Mouse (Mus musculus) CH12.LX (cell line): ENCODE measurements around the gene Spx. TPM values are rescaled to one million over a fixed set of nuclear protein-coding genes. Genes with fewer than 3 reads are reported as not detected.

Experiments
- DNase-seq: peaks from one replicate; pipeline ENCODE4 v3.0.0-alpha.2; 2013; ENCODE audit errors: extremely low read depth
- H3K27ac ChIP-seq: 2 replicates; pipeline ENCODE4 v1.5.1; 2012; ENCODE audit warnings: low read depth, mild to moderate bottlenecking, control low read depth, moderate library complexity; ENCODE audit not compliant: insufficient read depth
- H3K27me3 ChIP-seq: replicated peaks from 2 replicates; pipeline ENCODE3; 2012; ENCODE audit warnings: inconsistent platforms
- H3K36me3 ChIP-seq, 2 experiments: replicated peaks in 1 of 2; 2 replicates each; pipeline versions ENCODE3 to v1.6.1; 2012; ENCODE audit warnings: inconsistent platforms in 1 of 2, low read length in 1 of 2, mild to moderate bottlenecking in 1 of 2, mixed read lengths in 1 of 2, moderate library complexity in 1 of 2; ENCODE audit not compliant: control insufficient read depth in 1 of 2, insufficient read depth in 1 of 2
- H3K4me1 ChIP-seq, 2 experiments: 2 replicates each; pipeline ENCODE4 v1.6.1; 2012; ENCODE audit warnings: inconsistent platforms in 1 of 2, moderate library complexity in 1 of 2; ENCODE audit not compliant: insufficient read depth in 2 of 2, control insufficient read depth in 1 of 2
- H3K4me2 ChIP-seq: 2 replicates; pipeline ENCODE4 v1.6.1; 2012; ENCODE audit warnings: low read depth, mild to moderate bottlenecking, control low read depth; ENCODE audit not compliant: poor library complexity, insufficient read depth, severe bottlenecking
- H3K4me3 ChIP-seq, 3 experiments: fragments of 150-350 bp in 1 of 3; sonication (generic) in 1 of 3; replicated peaks in 1 of 3; 2 replicates each; pipeline versions ENCODE3 to v1.5.1; 2011 to 2012; ENCODE audit warnings: low read depth in 2 of 3, low read length in 2 of 3, mild to moderate bottlenecking in 2 of 3, moderate library complexity in 2 of 3, control low read depth in 1 of 3, improper control_type of control experiment in 1 of 3, inconsistent platforms in 1 of 3, mixed read lengths in 1 of 3; ENCODE audit not compliant: poor library complexity in 1 of 3
- H3K79me2 ChIP-seq: replicated peaks from 2 replicates; pipeline ENCODE4 v1.6.1; 2012; ENCODE audit warnings: mild to moderate bottlenecking, moderate library complexity; ENCODE audit not compliant: control insufficient read depth, poor library complexity, insufficient read depth, severe bottlenecking; ENCODE audit errors: extremely low read depth
- H3K9ac ChIP-seq: 2 replicates; pipeline ENCODE4 v1.6.1; 2012; ENCODE audit warnings: low read depth, mild to moderate bottlenecking, control low read depth, moderate library complexity; ENCODE audit not compliant: insufficient read depth
- H3K9me3 ChIP-seq: replicated peaks from 2 replicates; pipeline ENCODE3; 2012; ENCODE audit warnings: low read length, inconsistent platforms, mixed read lengths
- BHLHE40 ChIP-seq: IDR thresholded peaks from 2 replicates; pipeline ENCODE4 v1.6.1; 2011; ENCODE audit warnings: mild to moderate bottlenecking, low read depth, low read length, improper control_type of control experiment
- CHD1 ChIP-seq: IDR thresholded peaks from 2 replicates; pipeline ENCODE4 v1.6.1; 2012; ENCODE audit warnings: low read depth, low read length, improper control_type of control experiment, inconsistent platforms
- CTCF ChIP-seq, 2 experiments: IDR thresholded peaks in 1 of 2; conservative IDR thresholded peaks in 1 of 2; 2 replicates each; pipeline ENCODE4 v1.5.1; 2011 to 2012; ENCODE audit warnings: low read depth in 2 of 2, low read length in 2 of 2, improper control_type of control experiment in 1 of 2, inconsistent platforms in 1 of 2, mild to moderate bottlenecking in 1 of 2, moderate library complexity in 1 of 2
- E2F4 ChIP-seq: IDR thresholded peaks from 2 replicates; pipeline ENCODE4 v1.6.1; 2011; ENCODE audit warnings: low read depth, low read length, improper control_type of control experiment; ENCODE audit not compliant: insufficient replicate concordance
- ELF1 ChIP-seq: IDR thresholded peaks from 2 replicates; pipeline ENCODE4 v1.6.1; 2014; ENCODE audit warnings: low read depth, mild to moderate bottlenecking, inconsistent platforms, low read length, improper control_type of control experiment
- EP300 ChIP-seq: IDR thresholded peaks from 2 replicates; pipeline ENCODE4 v1.6.1; 2011; ENCODE audit warnings: low read length, improper control_type of control experiment
- GABPA ChIP-seq: IDR thresholded peaks from 2 replicates; pipeline ENCODE4 v1.6.1; 2012; ENCODE audit warnings: low read depth, low read length, improper control_type of control experiment, inconsistent platforms; ENCODE audit not compliant: insufficient replicate concordance
- HCFC1 ChIP-seq: IDR thresholded peaks from 2 replicates; pipeline ENCODE4 v1.6.1; 2012; ENCODE audit warnings: low read depth, mild to moderate bottlenecking, inconsistent platforms, low read length, improper control_type of control experiment
- MAFK ChIP-seq: IDR thresholded peaks from 2 replicates; pipeline ENCODE4 v1.6.1; 2011; ENCODE audit warnings: low read length, improper control_type of control experiment; ENCODE audit not compliant: insufficient replicate concordance
- MAX ChIP-seq: IDR thresholded peaks from 2 replicates; pipeline ENCODE4 v1.6.1; 2011; ENCODE audit warnings: low read length, improper control_type of control experiment
- MEF2A ChIP-seq: IDR thresholded peaks from 2 replicates; pipeline ENCODE4 v1.6.1; 2014; ENCODE audit warnings: low read depth, mild to moderate bottlenecking, inconsistent platforms, low read length, improper control_type of control experiment, borderline replicate concordance
- MXI1 ChIP-seq: IDR thresholded peaks from 2 replicates; pipeline ENCODE4 v1.6.1; 2011; ENCODE audit warnings: mild to moderate bottlenecking, low read depth, low read length, improper control_type of control experiment
- MYC ChIP-seq: IDR thresholded peaks from 2 replicates; pipeline ENCODE4 v1.6.1; 2011; ENCODE audit warnings: low read depth, mild to moderate bottlenecking, improper control_type of control experiment, low read length
- NELFE ChIP-seq: IDR thresholded peaks from 2 replicates; pipeline ENCODE4 v1.6.1; 2011; ENCODE audit warnings: low read depth, low read length, improper control_type of control experiment
- PAX5 ChIP-seq: IDR thresholded peaks from 2 replicates; pipeline ENCODE4 v1.6.1; 2012; ENCODE audit warnings: low read length, inconsistent platforms, mixed read lengths
- POLR2A ChIP-seq: IDR thresholded peaks from 2 replicates; pipeline ENCODE4 v1.6.1; 2011; ENCODE audit warnings: low read depth, mild to moderate bottlenecking, improper control_type of control experiment, low read length
- RAD21 ChIP-seq: IDR thresholded peaks from 2 replicates; pipeline ENCODE4 v1.6.1; 2011; ENCODE audit warnings: low read depth, mild to moderate bottlenecking, low read length, improper control_type of control experiment, moderate library complexity
- RCOR1 ChIP-seq: conservative IDR thresholded peaks from 2 replicates; pipeline ENCODE4 v1.6.1; 2012; ENCODE audit warnings: low read depth, mild to moderate bottlenecking, inconsistent platforms, low read length, improper control_type of control experiment
- SIN3A ChIP-seq: IDR thresholded peaks from 2 replicates; pipeline ENCODE4 v1.6.1; 2012; ENCODE audit warnings: low read length, improper control_type of control experiment, inconsistent platforms
- SMC3 ChIP-seq: IDR thresholded peaks from 2 replicates; pipeline ENCODE4 v1.6.1; 2011; ENCODE audit warnings: low read depth, low read length, improper control_type of control experiment
- USF1 ChIP-seq: IDR thresholded peaks from 2 replicates; pipeline ENCODE4 v1.6.1; 2014; ENCODE audit warnings: low read depth, mild to moderate bottlenecking, inconsistent platforms, low read length, improper control_type of control experiment
- USF2 ChIP-seq: conservative IDR thresholded peaks from 2 replicates; pipeline ENCODE4 v1.6.1; 2011; ENCODE audit warnings: low read depth, low read length, improper control_type of control experiment
- ZKSCAN1 ChIP-seq: IDR thresholded peaks from 2 replicates; pipeline ENCODE4 v1.6.1; 2012; ENCODE audit warnings: low read depth, inconsistent platforms, low read length, improper control_type of control experiment, borderline replicate concordance
- ZMIZ1 ChIP-seq: IDR thresholded peaks from 2 replicates; pipeline ENCODE4 v1.6.1; 2012; ENCODE audit warnings: low read depth, mild to moderate bottlenecking, inconsistent platforms, low read length, improper control_type of control experiment
- ZNF384 ChIP-seq: IDR thresholded peaks from 2 replicates; pipeline ENCODE4 v1.6.1; 2012; ENCODE audit warnings: low read depth, low read length, improper control_type of control experiment, inconsistent platforms
- dilution Hi-C: fragments of 300-500 bp; cut with MboI; formaldehyde crosslinking; loops from 2 replicates; pipeline ENCODE4 v1.14.3; 2020; ENCODE audit warnings: low sequenced_read_pairs; ENCODE audit not compliant: extremely low pct_unique_long_range_greater_than_20kb, extremely low pct_ligation_motif_present
- in situ Hi-C: fragments of 300-500 bp; cut with MboI; formaldehyde crosslinking; loops from 3 replicates; pipeline ENCODE4 v1.14.3; 2019; ENCODE audit warnings: low sequenced_read_pairs, low pct_ligation_motif_present, low pct_unique_long_range_greater_than_20kb, mixed read lengths
- polyA plus RNA-seq: library from polyadenylated mRNA; unstranded; fragments of >175 nt; gene quantifications from 2 replicates; pipeline ENCODE4 v1.2.1, GENCODE M21; 2012; ENCODE audit warnings: low read depth; ENCODE audit not compliant: insufficient read length
- total RNA-seq, 2 experiments: library from RNA; depleted of rRNA; stranded (reverse); fragments of 300-350 nt in 1 of 2; fragments of >200 nt in 1 of 2; gene quantifications; 2 replicates each; pipeline ENCODE4 v1.2.3; 2012 to 2014

The Spx gene
- total and polyA plus RNA-seq, 3 experiments = 0.16 to 0.51 TPM; not detected in 1

DNA sequence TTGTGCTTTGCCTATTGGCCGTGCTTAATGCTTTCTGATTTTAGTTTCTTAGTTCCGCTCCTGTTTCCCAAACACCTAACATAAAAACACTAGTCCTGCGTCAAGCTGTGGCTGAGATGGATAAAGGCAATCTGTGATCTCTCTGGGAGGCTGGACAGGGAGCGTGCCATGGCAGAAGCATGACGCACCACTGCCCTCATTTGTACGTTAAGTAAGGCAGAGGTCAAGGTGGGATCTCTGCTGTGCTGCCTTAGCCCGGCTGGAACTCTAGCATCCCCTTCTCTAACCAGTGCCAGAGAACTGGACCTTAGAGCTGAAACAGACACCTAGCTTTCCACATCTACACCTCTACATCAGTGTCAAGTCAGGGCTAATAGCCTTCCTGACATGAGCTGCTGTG, 31.6 kb upstream of the Spx start:
- DNase-seq = no peak
- no peak overlapping the region for H3K9ac ChIP-seq
- TF ChIP-seq EP300 (no peak), MAX (no peak), MXI1 (no peak), POLR2A (no peak), RCOR1 (no peak), SMC3 (no peak), ELF1 (no peak)
- no peaks in the 10 kb centered on the region for H3K9me3 ChIP-seq
- H3K4me1 ChIP-seq = peaks cover 0 to 10% of the 10 kb centered on the region in 2 experiments; a peak in 2 of 4 replicates
- no peak overlapping the region for H3K4me2 ChIP-seq
- H3K4me3 ChIP-seq = no peak overlapping the region
- H3K27me3 ChIP-seq = no peaks in the 10 kb centered on the region
- in situ Hi-C loops = no loop called here
- dilution Hi-C loops = no loop called here
- H3K79me2 ChIP-seq = peaks cover 12% of the 10 kb centered on the region
- peaks cover 19 to 69% of the 10 kb centered on the region in 2 experiments for H3K36me3 ChIP-seq
- no peak overlapping the region for H3K27ac ChIP-seq

- dilution Hi-C loops (no loop called here), in situ Hi-C loops (no loop called here)
- H3K36me3 ChIP-seq = peaks cover 5 to 50% of the 10 kb centered on the region in 2 experiments
- no peaks in the 10 kb centered on the region for H3K9me3 ChIP-seq
- H3K79me2 ChIP-seq = peaks cover 35% of the 10 kb centered on the region
- H3K4me3 ChIP-seq = no peak overlapping the region
- peaks cover 3 to 23% of the 10 kb centered on the region in 2 experiments; a peak in 3 of 4 replicates for H3K4me1 ChIP-seq
- DNase-seq = no peak
- no peaks in the 10 kb centered on the region for H3K27me3 ChIP-seq
- H3K27ac ChIP-seq = no peak overlapping the region
- TF ChIP-seq MEF2A (no peak), MYC (no peak), HCFC1 (no peak), BHLHE40 (no peak), MAFK (no peak)
- H3K4me2 ChIP-seq = no peak overlapping the region
- H3K9ac ChIP-seq = no peak overlapping the region
Measured at GRCm38 (mm10) chr6:142384521-142384920, 28.7 kb upstream of the Spx start.

DNA sequence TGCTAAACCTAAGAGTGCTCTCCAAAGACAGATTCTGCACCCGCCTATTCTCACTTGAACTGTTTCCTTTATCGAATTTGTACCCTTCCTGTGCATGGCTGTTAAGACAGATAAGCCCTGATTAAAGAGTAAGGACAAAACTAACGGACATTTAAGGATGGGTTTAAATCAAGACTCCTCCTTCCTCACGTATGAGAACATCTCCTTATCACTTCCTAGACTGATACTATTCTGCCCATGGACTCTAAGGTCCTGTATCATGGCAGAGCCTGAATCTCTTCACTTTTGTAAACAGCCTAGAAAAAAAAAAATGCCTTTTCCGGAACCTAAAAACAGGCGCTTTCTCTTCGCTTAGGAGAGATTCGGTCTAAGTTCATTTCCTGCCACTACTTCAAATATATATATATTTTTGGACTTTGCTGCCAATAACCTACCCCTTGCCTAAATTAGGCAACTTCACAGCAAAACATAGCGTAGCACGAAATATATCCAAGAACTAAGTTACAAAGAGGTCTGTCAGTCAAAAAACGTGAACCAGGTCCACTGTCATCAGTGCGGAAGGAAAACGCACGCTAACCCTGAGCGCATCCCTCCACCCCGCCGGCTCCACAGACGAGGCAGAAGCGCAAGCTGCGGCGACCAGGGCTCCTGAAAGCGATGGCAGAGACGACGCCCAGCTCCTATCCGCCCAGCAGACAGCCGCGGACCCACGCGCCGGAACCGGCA, 26.8 kb upstream of the Spx start:
- H3K9ac ChIP-seq = peak overlapping the region; percentile 71
- in situ Hi-C loops = no loop called here
- peak overlapping the region; percentile 87 to 97 (median 97) for H3K4me3 ChIP-seq
- H3K9me3 ChIP-seq = no peaks in the 10 kb centered on the region
- peaks cover 5 to 47% of the 10 kb centered on the region in 2 experiments for H3K36me3 ChIP-seq
- H3K27ac ChIP-seq = no peak overlapping the region
- H3K79me2 ChIP-seq = peaks cover 51% of the 10 kb centered on the region
- no peaks in the 10 kb centered on the region for H3K27me3 ChIP-seq
- peak overlapping the region; percentile 89 for H3K4me2 ChIP-seq
- dilution Hi-C loops = no loop called here
- peaks cover 11 to 40% of the 10 kb centered on the region in 2 experiments for H3K4me1 ChIP-seq
- DNase-seq = peak; percentile 20
- TF ChIP-seq MYC (no peak), CTCF (conservative IDR thresholded peaks at IDR 0.05 in 1 of 2, IDR thresholded peaks at IDR 0.05 in 1 of 2; ENCODE audit: low read depth in 2 of 2, low read length in 2 of 2) (no peak), PAX5 (no peak), RAD21 (no peak), ZMIZ1 (no peak), HCFC1 (no peak), ZNF384 (peak; percentile 68), EP300 (no peak), USF1 (no peak), CHD1 (no peak), SIN3A (no peak; the same call in 1 of the 2 replicates), MAX (no peak), ZKSCAN1 (no peak), RCOR1 (no peak), E2F4 (no peak), NELFE (no peak), USF2 (no peak), POLR2A (peak; percentile 79; the same call in 1 of the 2 replicates), ELF1 (no peak), GABPA (no peak)
